Mouse (Mus musculus) c-Kit-positive CD71-positive TER-119-positive erythroid progenitor cells, embryonic 14.5 days (primary cell): ENCODE results near the gene Mus81.
"Not testable (repeated sequence)": the region's sequence is repeated elsewhere in the genome, so short reads cannot be mapped to it uniquely, and the experiment has no call there.

Experiments used
- DNase-seq: peaks from one replicate; pipeline ENCODE4 v3.0.0-alpha.2; 2013; ENCODE audit warnings: low spot score

Mus81 gene

GRCm38 (mm10) chr19:5487768-5488550 lies at the start of gene Mus81:
Gene Mus81, minus strand, starts transcription at chr19:5488402.
- DNase-seq: peak; percentile 97

GRCm38 (mm10) chr19:5532520-5532919 lies 44.3 kb upstream of the Mus81 start:
- DNase-seq: no peak

GRCm38 (mm10) chr19:5530138-5530524 lies 41.9 kb upstream of the Mus81 start:
- no peak for DNase-seq

- DNase-seq: peak; percentile 92
These were observed 41.3 kb upstream of the Mus81 start for GRCm38 (mm10) chr19:5529325-5530137.

GRCm38 (mm10) chr19:5525204-5525603 lies 37.0 kb upstream of the Mus81 start:
- DNase-seq: no peak

GRCm38 (mm10) chr19:5518721-5519120 lies 30.5 kb upstream of the Mus81 start:
- DNase-seq: no peak

GRCm38 (mm10) chr19:5516906-5517505 lies 28.8 kb upstream of the Mus81 start:
- no peak for DNase-seq

GRCm38 (mm10) chr19:5515840-5516777 lies 27.9 kb upstream of the Mus81 start:
- DNase-seq: no peak

GRCm38 (mm10) chr19:5513005-5513349 lies 24.8 kb upstream of the Mus81 start:
- no peak for DNase-seq

- DNase-seq: no peak
These were observed 24.1 kb upstream of the Mus81 start for GRCm38 (mm10) chr19:5512091-5513004.

- DNase-seq: no peak
These were observed 23.0 kb upstream of the Mus81 start for GRCm38 (mm10) chr19:5511074-5511632.

GRCm38 (mm10) chr19:5510031-5511026 lies 22.1 kb upstream of the Mus81 start, which contains the start of gene Snx32:
Gene Snx32, minus strand, starts transcription at chr19:5510538.
- peak; percentile 99 for DNase-seq

GRCm38 (mm10) chr19:5503687-5504086 lies 15.5 kb upstream of the Mus81 start, which contains the start of gene 1700020D05Rik:
Gene 1700020D05Rik, minus strand, starts transcription at chr19:5503787.
- DNase-seq: no peak

- DNase-seq: no peak
These were observed 12.2 kb upstream of the Mus81 start for GRCm38 (mm10) chr19:5500330-5500875.

- no peak for DNase-seq
These were observed 7.8 kb upstream of the Mus81 start for GRCm38 (mm10) chr19:5496052-5496370.

- no peak for DNase-seq
These were observed 7.3 kb upstream of the Mus81 start for GRCm38 (mm10) chr19:5495353-5496051.

GRCm38 (mm10) chr19:5494314-5494713 lies 6.1 kb upstream of the Mus81 start:
- DNase-seq: no peak

- not testable (repeated sequence) for DNase-seq
These were observed 5.1 kb upstream of the Mus81 start for GRCm38 (mm10) chr19:5493301-5493721.
